Mouse (Mus musculus): ENCODE measurements around the gene Bpnt1.

Gene Bpnt1

GRCm38 (mm10) chr1:185333651-185334050 is 1.7 kb downstream of the Bpnt1 start:
- no peak for DNase-seq

GRCm38 (mm10) chr1:185334136-185334535 is 2.2 kb downstream of the Bpnt1 start:
- DNase-seq, result peak; percentile 85

- DNase-seq, result no peak
Observed at GRCm38 (mm10) chr1:185335231-185335765, 3.3 kb downstream of the Bpnt1 start.

- DNase-seq, result no peak
Observed at GRCm38 (mm10) chr1:185336535-185336934, 4.6 kb downstream of the Bpnt1 start.

- DNase-seq, result peak; percentile 46
Observed at GRCm38 (mm10) chr1:185342441-185342840, 10.5 kb downstream of the Bpnt1 start.

GRCm38 (mm10) chr1:185343422-185343821 is 11.5 kb downstream of the Bpnt1 start:
- peak; percentile 36 for DNase-seq

GRCm38 (mm10) chr1:185346188-185346587 is 14.2 kb downstream of the Bpnt1 start:
- DNase-seq, result peak; percentile 23

GRCm38 (mm10) chr1:185349741-185350140 is 17.8 kb downstream of the Bpnt1 start:
- DNase-seq, result peak; percentile 66

- peak; percentile 68 for DNase-seq
Observed at GRCm38 (mm10) chr1:185350611-185351010, 18.7 kb downstream of the Bpnt1 start.

- peak; percentile 61 for DNase-seq
Observed at GRCm38 (mm10) chr1:185352151-185352550, 20.2 kb downstream of the Bpnt1 start.

- peak; percentile 77 for DNase-seq
Observed at GRCm38 (mm10) chr1:185353351-185353750, 21.4 kb downstream of the Bpnt1 start.

- DNase-seq, result peak; percentile 58
Observed at GRCm38 (mm10) chr1:185354731-185355130, 22.8 kb downstream of the Bpnt1 start.

GRCm38 (mm10) chr1:185356246-185356645 is 24.3 kb downstream of the Bpnt1 start:
- DNase-seq, result peak; percentile 78

- DNase-seq, result peak; percentile 79
Observed at GRCm38 (mm10) chr1:185358211-185358610, 26.3 kb downstream of the Bpnt1 start.

GRCm38 (mm10) chr1:185362677-185363520 is 30.9 kb downstream of the Bpnt1 start, which contains the start of gene Eprs:
Eprs (plus strand) TSS chr1:185363044.
- peak; percentile 100 for DNase-seq

- peak; percentile 93 for DNase-seq
Observed at GRCm38 (mm10) chr1:185363526-185364182, 31.7 kb downstream of the Bpnt1 start.

GRCm38 (mm10) chr1:185364183-185364540 is 32.2 kb downstream of the Bpnt1 start:
- peak; percentile 58 for DNase-seq

GRCm38 (mm10) chr1:185367383-185367782 is 35.4 kb downstream of the Bpnt1 start:
- no peak for DNase-seq

GRCm38 (mm10) chr1:185369979-185370378 is 38.0 kb downstream of the Bpnt1 start:
- DNase-seq, result peak; percentile 8

GRCm38 (mm10) chr1:185376390-185376789 is 44.4 kb downstream of the Bpnt1 start:
- no peak for DNase-seq

- DNase-seq, result no peak
Observed at GRCm38 (mm10) chr1:185377429-185377828, 45.5 kb downstream of the Bpnt1 start.

- no peak for DNase-seq
Observed at GRCm38 (mm10) chr1:185401615-185402014, 69.7 kb downstream of the Bpnt1 start.

- no peak for DNase-seq
Observed at GRCm38 (mm10) chr1:185404021-185404420, 72.1 kb downstream of the Bpnt1 start.

GRCm38 (mm10) chr1:185405921-185406320 is 74.0 kb downstream of the Bpnt1 start:
- DNase-seq, result peak; percentile 83
